Mouse (Mus musculus): ENCODE results near the gene Mgst3.
"Not testable (repeated sequence)": the region's sequence is repeated elsewhere in the genome, so short reads cannot be mapped to it uniquely, and the experiment has no call there.

Mgst3 gene

GRCm38 (mm10) chr1:167360268-167360667, 33.4 kb downstream of the Mgst3 start:
- no peak for DNase-seq (ENCODE audit: low read depth, low spot score)

- DNase-seq (ENCODE audit: low read depth, low spot score) = no peak
These were observed 34.9 kb downstream of the Mgst3 start for GRCm38 (mm10) chr1:167358731-167359130.

- no peak for DNase-seq (ENCODE audit: low read depth, low spot score)
These were observed 36.3 kb downstream of the Mgst3 start for GRCm38 (mm10) chr1:167357387-167357786.

- no peak for DNase-seq (ENCODE audit: low read depth, low spot score)
These were observed 41.2 kb downstream of the Mgst3 start for GRCm38 (mm10) chr1:167352403-167352802.

GRCm38 (mm10) chr1:167350597-167351415, 42.8 kb downstream of the Mgst3 start:
- no peak for DNase-seq (ENCODE audit: low read depth, low spot score)

- peak; percentile 86 for DNase-seq (ENCODE audit: low read depth, low spot score)
These were observed 43.6 kb downstream of the Mgst3 start, which contains the start of gene Aldh9a1 for GRCm38 (mm10) chr1:167349815-167350596. Gene Aldh9a1, plus strand, starts transcription at chr1:167349991.

- DNase-seq (ENCODE audit: low read depth, low spot score) = not testable (repeated sequence)
These were observed 44.4 kb downstream of the Mgst3 start for GRCm38 (mm10) chr1:167349206-167349605.

- DNase-seq (ENCODE audit: low read depth, low spot score) = not testable (repeated sequence)
These were observed 47.6 kb downstream of the Mgst3 start for GRCm38 (mm10) chr1:167345994-167346520.

GRCm38 (mm10) chr1:167342831-167343230, 50.8 kb downstream of the Mgst3 start:
- DNase-seq (ENCODE audit: low read depth, low spot score) = no peak

GRCm38 (mm10) chr1:167340910-167341528, 52.6 kb downstream of the Mgst3 start:
- no peak for DNase-seq (ENCODE audit: low read depth, low spot score)

GRCm38 (mm10) chr1:167340111-167340787, 53.4 kb downstream of the Mgst3 start:
- DNase-seq (ENCODE audit: low read depth, low spot score) = no peak

GRCm38 (mm10) chr1:167339177-167339781, 54.4 kb downstream of the Mgst3 start:
- no peak for DNase-seq (ENCODE audit: low read depth, low spot score)

- DNase-seq (ENCODE audit: low read depth, low spot score) = peak; percentile 74
These were observed 56.1 kb downstream of the Mgst3 start for GRCm38 (mm10) chr1:167337463-167338095.

GRCm38 (mm10) chr1:167336398-167336797, 57.2 kb downstream of the Mgst3 start:
- no peak for DNase-seq (ENCODE audit: low read depth, low spot score)

GRCm38 (mm10) chr1:167331106-167331505, 62.5 kb downstream of the Mgst3 start:
- DNase-seq (ENCODE audit: low read depth, low spot score) = no peak

- DNase-seq (ENCODE audit: low read depth, low spot score) = no peak
These were observed 64.9 kb downstream of the Mgst3 start for GRCm38 (mm10) chr1:167328776-167329175.
